Mouse (Mus musculus) kidney, embryonic 14.5 days (tissue): ENCODE measurements at regions not wholly inside any gene's neighbourhood (a gene's known extent, or its start where the extent isn't known, plus 50 kb on each side); places are given as distances from the start of the nearest gene placed in this dataset.

Source experiments
- ATAC-seq: fragments of 200-750 bp; cut with Nextera tagmentation; 2 replicates; pipeline ENCODE4 v1.8.0; 2017; ENCODE audit warnings: moderate number of reproducible peaks, mild to moderate bottlenecking, moderate TSS enrichment, moderate library complexity; ENCODE audit not compliant: low FRiP score, low TSS enrichment
- H3K27ac ChIP-seq: fragments of 300-500 bp; sonication (generic); 2 replicates; pipeline ENCODE4 v1.5.1; 2014; ENCODE audit warnings: low read depth, mild to moderate bottlenecking, low read length, moderate library complexity, mixed read lengths
- H3K27me3 ChIP-seq: fragments of 300-500 bp; sonication (generic); 2 replicates; pipeline ENCODE4 v1.6.1; 2014; ENCODE audit warnings: mild to moderate bottlenecking, low read length; ENCODE audit not compliant: control insufficient read depth, insufficient read depth
- H3K36me3 ChIP-seq: fragments of 300-500 bp; sonication (generic); 2 replicates; pipeline ENCODE4 v1.6.1; 2014; ENCODE audit warnings: low read length, mixed read lengths; ENCODE audit not compliant: control insufficient read depth, insufficient read depth
- H3K4me1 ChIP-seq: fragments of 300-500 bp; sonication (generic); 2 replicates; pipeline ENCODE4 v1.6.1; 2014; ENCODE audit warnings: low read length, mixed read lengths; ENCODE audit not compliant: control insufficient read depth, insufficient read depth
- H3K4me2 ChIP-seq: fragments of 300-500 bp; sonication (generic); replicated peaks from 2 replicates; pipeline ENCODE4 v1.6.1; 2014; ENCODE audit warnings: low read depth, mild to moderate bottlenecking, low read length
- H3K4me3 ChIP-seq: fragments of 300-500 bp; sonication (generic); 2 replicates; pipeline ENCODE4 v1.5.1; 2014; ENCODE audit warnings: mild to moderate bottlenecking, low read length
- H3K9ac ChIP-seq: fragments of 300-500 bp; sonication (generic); 2 replicates; pipeline ENCODE4 v1.6.1; 2014; ENCODE audit warnings: low read depth, mild to moderate bottlenecking, low read length, moderate library complexity
- H3K9me3 ChIP-seq: fragments of 300-500 bp; sonication (generic); 2 replicates; pipeline ENCODE4 v1.6.1; 2016; ENCODE audit warnings: low read length; ENCODE audit not compliant: control insufficient read depth
- WGBS: fragments of 180-500 bp; shearing (Covaris S2); extraction: QIAGEN DNeasy Blood & Tissue Kit; methylation state at CpG from one replicate; pipeline ENCODE4 v1.1.7; 2014; 5-methylcytosine and 5-hydroxymethylcytosine counted together

DNA sequence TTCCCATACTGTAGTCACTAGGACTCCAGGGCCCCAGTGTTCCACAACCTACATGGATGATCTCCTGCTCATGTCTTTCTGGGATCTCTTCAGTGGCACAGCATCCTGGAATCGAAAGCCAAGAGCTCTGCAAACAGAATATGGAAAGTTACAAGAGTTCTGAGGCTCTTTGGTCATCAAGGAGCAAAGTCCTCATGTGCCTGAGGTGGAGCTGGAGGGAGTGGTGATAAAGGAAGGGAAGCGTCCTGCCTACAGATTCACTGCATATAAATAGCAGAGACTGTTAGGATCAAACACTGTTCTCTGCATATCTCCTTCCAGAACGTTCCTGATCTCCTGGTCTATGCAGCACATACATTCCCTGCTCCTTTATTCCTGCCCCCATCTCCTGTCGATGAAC, 170.4 kb upstream of the Egln3 start:
- no peaks in the 10 kb centered on the region for H3K27me3 ChIP-seq
- 81% methylated on average over 4 of the region's 4 CpGs for WGBS
- H3K27ac ChIP-seq = no peak overlapping the region
- H3K4me2 ChIP-seq = no peak overlapping the region
- H3K9me3 ChIP-seq = no peaks in the 10 kb centered on the region
- H3K9ac ChIP-seq = no peak overlapping the region
- no peaks in the 10 kb centered on the region for H3K4me1 ChIP-seq
- H3K4me3 ChIP-seq = no peak overlapping the region
- no peaks in the 10 kb centered on the region for H3K36me3 ChIP-seq
- no peak for ATAC-seq

DNA sequence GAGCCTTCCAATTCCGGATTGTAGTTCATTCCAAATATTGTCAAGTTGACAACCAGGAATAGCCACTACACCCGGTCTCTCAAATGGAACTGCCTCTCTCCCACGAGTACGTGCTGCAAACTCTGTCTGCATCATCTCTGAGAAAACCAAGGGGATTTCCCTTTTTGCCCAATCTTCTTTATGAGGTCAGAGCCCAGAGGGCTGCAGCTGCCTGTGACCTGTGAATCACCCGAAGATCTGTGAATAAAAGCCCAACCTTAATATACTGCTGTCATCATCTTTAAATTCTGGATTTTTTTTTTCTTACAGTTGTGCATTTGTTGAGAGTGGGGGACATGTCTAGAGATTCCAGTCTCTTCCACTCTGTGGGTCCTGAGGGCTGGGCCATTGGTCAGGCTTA, 165.6 kb upstream of the Egln3 start:
- no peaks in the 10 kb centered on the region for H3K36me3 ChIP-seq
- H3K27ac ChIP-seq = no peak overlapping the region
- no peak for ATAC-seq
- no peaks in the 10 kb centered on the region for H3K27me3 ChIP-seq
- H3K9ac ChIP-seq = no peak overlapping the region
- no peaks in the 10 kb centered on the region for H3K4me1 ChIP-seq
- H3K4me3 ChIP-seq = no peak overlapping the region
- H3K4me2 ChIP-seq = no peak overlapping the region
- 76% methylated on average over 5 of the region's 5 CpGs for WGBS
- no peaks in the 10 kb centered on the region for H3K9me3 ChIP-seq

DNA sequence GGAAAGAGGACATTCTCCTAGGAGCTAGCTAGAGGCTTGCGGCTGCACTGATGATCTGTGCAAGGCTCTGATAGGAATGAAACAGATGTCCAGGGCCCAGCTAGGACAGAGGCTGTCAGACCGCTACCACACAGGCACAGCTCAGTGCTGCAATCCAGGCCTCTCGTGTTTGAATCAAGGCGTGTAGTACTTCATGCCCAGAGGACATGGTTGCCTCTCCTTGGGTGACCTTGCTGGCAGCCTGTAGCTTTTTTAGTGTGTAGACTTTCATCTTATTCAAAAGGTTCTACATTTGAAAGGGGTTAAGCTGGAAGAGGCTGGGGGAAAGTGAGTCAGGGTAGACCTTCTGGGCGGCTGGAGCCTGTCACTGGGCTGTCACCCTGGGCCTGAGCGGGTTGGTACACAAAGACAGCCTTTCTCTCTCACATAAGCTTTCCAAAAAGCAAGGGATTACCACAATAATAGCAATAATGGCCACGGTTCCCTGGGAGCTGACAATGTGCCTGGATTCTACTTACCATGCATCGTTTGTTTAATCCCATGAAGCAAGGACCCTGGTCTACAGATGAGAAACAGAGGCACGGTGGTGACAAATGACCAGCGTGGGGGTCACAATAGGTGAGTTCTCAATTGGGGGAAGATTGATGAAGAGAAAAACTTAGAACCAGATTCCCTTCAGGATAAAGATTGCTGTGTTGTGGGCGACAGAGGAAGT, 160.9 kb upstream of the Egln3 start:
- H3K4me3 ChIP-seq = no peak overlapping the region
- no peak overlapping the region for H3K9ac ChIP-seq
- WGBS = 89% methylated on average over 11 of the region's 11 CpGs
- no peak for ATAC-seq
- H3K9me3 ChIP-seq = 0 out of 2 replicates have a peak, but pooled peaks cover 3% of the 10 kb centered on the region
- H3K27ac ChIP-seq = no peak overlapping the region
- H3K4me2 ChIP-seq = no peak overlapping the region
- H3K27me3 ChIP-seq = no peaks in the 10 kb centered on the region
- H3K4me1 ChIP-seq = no peaks in the 10 kb centered on the region
- no peaks in the 10 kb centered on the region for H3K36me3 ChIP-seq

DNA sequence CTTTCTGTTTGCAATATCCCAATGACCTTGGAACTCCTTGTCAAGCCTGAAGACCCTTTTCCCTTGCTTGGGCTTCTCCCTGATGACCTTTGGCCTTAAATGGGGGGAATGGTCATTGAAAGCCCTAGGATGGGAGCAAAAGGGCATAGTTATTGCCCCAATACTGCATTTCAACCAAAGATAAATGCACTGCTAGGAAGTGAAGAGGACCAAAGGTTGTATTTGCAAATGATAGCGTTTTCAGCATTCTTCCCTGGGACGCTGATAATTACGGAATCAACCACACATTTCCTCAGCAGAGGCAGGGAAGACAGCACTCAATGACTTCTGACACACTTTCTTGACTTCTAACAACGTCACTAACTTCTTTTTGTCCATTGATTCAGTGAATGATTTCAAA, 158.1 kb upstream of the Egln3 start:
- no peak overlapping the region for H3K9ac ChIP-seq
- 94% methylated on average over 4 of the region's 4 CpGs for WGBS
- 0 out of 2 replicates have a peak, but pooled peaks cover 3% of the 10 kb centered on the region for H3K9me3 ChIP-seq
- no peaks in the 10 kb centered on the region for H3K36me3 ChIP-seq
- H3K27me3 ChIP-seq = no peaks in the 10 kb centered on the region
- no peak overlapping the region for H3K4me2 ChIP-seq
- no peak overlapping the region for H3K27ac ChIP-seq
- ATAC-seq = no peak
- H3K4me1 ChIP-seq = no peaks in the 10 kb centered on the region
- no peak overlapping the region for H3K4me3 ChIP-seq

DNA sequence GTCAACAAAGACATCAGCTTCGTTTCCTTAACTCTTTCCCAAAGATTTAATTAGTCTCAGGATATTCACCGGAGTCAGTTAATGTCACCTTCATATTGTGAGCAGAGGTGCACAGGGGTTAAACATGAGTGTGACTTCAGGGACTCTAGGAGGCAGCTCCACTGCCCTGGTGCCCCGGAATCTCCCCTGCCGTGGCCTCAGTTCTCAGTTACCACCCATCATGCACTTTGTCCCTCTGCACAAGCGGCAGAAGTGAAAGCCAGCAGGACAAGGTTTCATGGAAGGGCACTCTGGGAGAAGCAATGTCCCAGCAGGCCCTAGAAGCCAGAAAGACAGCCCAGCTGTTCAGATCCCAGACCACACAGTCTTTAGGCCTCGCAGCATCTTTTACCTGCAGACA, 150.5 kb upstream of the Egln3 start:
- no peak for ATAC-seq
- Histone ChIP-seq H3K27me3 (no peaks in the 10 kb centered on the region), H3K9ac (no peak overlapping the region), H3K4me3 (no peak overlapping the region), H3K27ac (peak overlapping the region; percentile 51; the same call in 1 of the 2 replicates), H3K9me3 (no peaks in the 10 kb centered on the region), H3K4me1 (peaks cover 8% of the 10 kb centered on the region; the same call in 1 of the 2 replicates), H3K4me2 (no peak overlapping the region), H3K36me3 (no peaks in the 10 kb centered on the region)
- 27% methylated on average over 6 of the region's 6 CpGs for WGBS

DNA sequence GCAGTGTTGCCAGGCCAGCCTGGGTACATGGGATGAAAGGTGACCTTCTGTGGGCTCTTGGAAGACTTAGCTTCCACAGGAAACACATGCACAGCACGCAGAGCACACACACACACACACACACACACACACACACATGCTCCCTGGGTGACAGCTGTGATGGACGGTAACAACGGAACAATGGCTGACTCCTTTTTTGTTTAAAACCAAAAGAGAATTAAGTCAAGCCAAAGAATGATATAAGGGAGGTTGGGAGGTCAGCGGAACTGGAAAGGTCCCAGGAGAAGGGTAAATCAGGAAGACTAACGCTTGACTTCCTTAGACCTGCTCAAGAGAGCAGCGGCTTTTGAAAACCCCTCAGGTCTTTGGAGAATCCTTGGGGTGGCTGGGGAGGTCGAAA, 150.0 kb upstream of the Egln3 start:
- Histone ChIP-seq H3K4me1 (peaks cover 8% of the 10 kb centered on the region; the same call in 1 of the 2 replicates), H3K4me3 (no peak overlapping the region), H3K9me3 (no peaks in the 10 kb centered on the region), H3K9ac (no peak overlapping the region), H3K36me3 (no peaks in the 10 kb centered on the region), H3K4me2 (no peak overlapping the region), H3K27ac (no peak overlapping the region; the same call in 1 of the 2 replicates), H3K27me3 (no peaks in the 10 kb centered on the region)
- ATAC-seq = peak; percentile 49
- 38% methylated on average over 7 of the region's 7 CpGs for WGBS

DNA sequence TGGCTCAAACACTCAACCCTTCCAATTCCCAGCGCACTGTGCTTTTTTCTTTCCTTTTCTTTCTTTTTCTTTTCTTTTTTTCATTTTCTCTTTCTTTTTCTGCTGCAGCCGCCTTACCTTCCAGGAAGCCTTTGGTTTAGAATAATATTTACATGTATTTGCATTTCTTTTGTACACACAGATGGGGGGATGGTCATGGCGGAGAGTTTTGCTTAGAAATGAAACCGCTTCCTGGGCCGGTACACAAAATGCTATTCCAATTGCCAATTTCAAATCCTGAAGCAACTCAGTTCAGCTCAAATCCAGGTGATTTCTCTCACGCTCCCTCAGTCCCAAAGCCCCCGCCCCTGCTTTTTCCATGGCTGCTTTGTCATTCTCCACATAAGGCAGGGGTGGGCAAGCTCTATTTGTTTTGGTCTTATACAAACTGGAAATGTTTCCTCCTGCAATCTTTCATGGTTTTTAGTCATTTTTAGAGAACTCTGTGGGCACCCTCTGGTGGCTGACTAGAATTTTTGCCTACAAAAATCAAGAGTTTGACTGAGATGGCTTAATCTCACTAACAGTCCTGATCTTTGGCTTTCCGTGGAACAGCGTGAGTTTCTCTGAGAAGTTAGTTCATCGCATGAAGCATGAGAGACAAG, 149.4 kb upstream of the Egln3 start:
- WGBS = 71% methylated on average over 10 of the region's 10 CpGs
- ATAC-seq = no peak
- H3K27me3 ChIP-seq = no peaks in the 10 kb centered on the region
- no peak overlapping the region for H3K4me2 ChIP-seq
- no peak overlapping the region for H3K27ac ChIP-seq
- no peaks in the 10 kb centered on the region for H3K36me3 ChIP-seq
- H3K4me3 ChIP-seq = no peak overlapping the region
- no peaks in the 10 kb centered on the region for H3K9me3 ChIP-seq
- H3K9ac ChIP-seq = no peak overlapping the region
- H3K4me1 ChIP-seq = peaks cover 8% of the 10 kb centered on the region; the same call in 1 of the 2 replicates

DNA sequence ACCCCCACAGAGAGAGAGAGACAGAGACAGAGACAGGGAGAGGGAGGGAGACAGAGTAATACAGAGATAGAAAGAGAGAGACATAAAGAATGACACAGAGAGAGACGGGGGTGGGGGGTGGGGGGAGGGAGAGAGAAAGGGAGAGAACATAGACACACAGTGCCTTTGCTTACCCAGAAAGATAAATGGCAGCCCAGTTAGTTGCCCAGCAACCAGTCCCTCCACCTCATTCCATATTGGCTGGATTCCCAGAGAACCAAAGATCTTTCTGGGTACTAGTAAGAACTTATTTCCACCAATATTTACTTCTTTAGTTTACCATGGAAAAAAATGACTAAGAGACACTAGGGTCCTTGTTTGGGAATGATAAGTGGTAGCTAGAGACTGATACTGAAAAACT, 146.6 kb upstream of the Egln3 start:
- Histone ChIP-seq H3K36me3 (no peaks in the 10 kb centered on the region), H3K9me3 (no peaks in the 10 kb centered on the region), H3K4me2 (no peak overlapping the region), H3K4me3 (no peak overlapping the region), H3K9ac (no peak overlapping the region), H3K27ac (no peak overlapping the region), H3K27me3 (no peaks in the 10 kb centered on the region), H3K4me1 (peaks cover 8% of the 10 kb centered on the region; the same call in 1 of the 2 replicates)
- no peak for ATAC-seq
- 68% methylated on average over 1 of the region's 1 CpGs for WGBS

DNA sequence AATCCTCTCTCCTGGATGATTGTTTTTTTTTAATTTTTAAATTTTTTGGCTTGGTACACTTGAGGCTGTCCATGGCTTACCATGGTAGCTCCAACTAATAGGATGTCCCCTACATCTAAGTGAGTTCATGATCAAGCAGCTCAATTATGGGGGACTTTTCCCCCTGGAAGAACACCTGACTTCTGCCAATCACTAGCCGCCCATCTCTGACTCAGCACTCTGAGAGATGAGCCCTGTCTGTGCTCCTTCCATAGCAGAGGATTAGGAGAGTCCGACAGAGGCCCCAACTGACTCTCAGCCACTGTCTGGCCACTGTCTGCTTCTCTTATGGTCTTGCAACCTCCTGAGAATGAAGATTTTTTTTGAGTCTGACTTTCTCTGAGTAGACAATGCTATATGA, 145.7 kb upstream of the Egln3 start:
- H3K9me3 ChIP-seq = no peaks in the 10 kb centered on the region
- H3K36me3 ChIP-seq = no peaks in the 10 kb centered on the region
- no peak for ATAC-seq
- peaks cover 8% of the 10 kb centered on the region; the same call in 1 of the 2 replicates for H3K4me1 ChIP-seq
- no peak overlapping the region for H3K4me3 ChIP-seq
- H3K4me2 ChIP-seq = no peak overlapping the region
- H3K27me3 ChIP-seq = no peaks in the 10 kb centered on the region
- 78% methylated on average over 2 of the region's 2 CpGs for WGBS
- H3K9ac ChIP-seq = no peak overlapping the region
- H3K27ac ChIP-seq = no peak overlapping the region
